Mouse (Mus musculus): ENCODE measurements at regions not wholly inside any gene's neighbourhood (a gene's known extent, or its start where the extent isn't known, plus 50 kb on each side); places are given as distances from the start of the nearest gene placed in this dataset.

- no peak for ATAC-seq (ENCODE audit: poor library complexity, severe bottlenecking)
Observed at GRCm38 (mm10) chr15:62646476-62647168, 1198.4 kb downstream of the Gsdmc2 start.

- ATAC-seq (ENCODE audit: poor library complexity, severe bottlenecking) = no peak
Observed at GRCm38 (mm10) chr15:62644744-62645143, 1200.2 kb downstream of the Gsdmc2 start.

GRCm38 (mm10) chr15:62644296-62644695 is 1200.7 kb downstream of the Gsdmc2 start:
- ATAC-seq (ENCODE audit: poor library complexity, severe bottlenecking) = no peak

- no peak for ATAC-seq (ENCODE audit: poor library complexity, severe bottlenecking)
Observed at GRCm38 (mm10) chr15:62641051-62641710, 1203.8 kb downstream of the Gsdmc2 start.

- no peak for ATAC-seq (ENCODE audit: poor library complexity, severe bottlenecking)
Observed at GRCm38 (mm10) chr15:62625406-62625805, 1219.6 kb downstream of the Gsdmc2 start.

GRCm38 (mm10) chr15:62616042-62616441 is 1228.9 kb downstream of the Gsdmc2 start:
- no peak for ATAC-seq (ENCODE audit: poor library complexity, severe bottlenecking)

- ATAC-seq (ENCODE audit: poor library complexity, severe bottlenecking) = no peak
Observed at GRCm38 (mm10) chr15:62596735-62597134, 1248.2 kb downstream of the Gsdmc2 start.

GRCm38 (mm10) chr15:62588580-62588979 is 1256.4 kb downstream of the Gsdmc2 start:
- no peak for ATAC-seq (ENCODE audit: poor library complexity, severe bottlenecking)

GRCm38 (mm10) chr15:62578788-62579187 is 1266.2 kb downstream of the Gsdmc2 start:
- no peak for ATAC-seq (ENCODE audit: poor library complexity, severe bottlenecking)

GRCm38 (mm10) chr15:62575791-62576190 is 1269.2 kb downstream of the Gsdmc2 start:
- no peak for ATAC-seq (ENCODE audit: poor library complexity, severe bottlenecking)

- ATAC-seq (ENCODE audit: poor library complexity, severe bottlenecking) = no peak
Observed at GRCm38 (mm10) chr15:62571803-62572202, 1273.2 kb downstream of the Gsdmc2 start.

GRCm38 (mm10) chr15:62568788-62569713 is 1275.9 kb downstream of the Gsdmc2 start:
- ATAC-seq (ENCODE audit: poor library complexity, severe bottlenecking) = no peak

GRCm38 (mm10) chr15:62567431-62567830 is 1277.5 kb downstream of the Gsdmc2 start:
- ATAC-seq (ENCODE audit: poor library complexity, severe bottlenecking) = no peak

GRCm38 (mm10) chr15:62566106-62566511 is 1278.9 kb downstream of the Gsdmc2 start:
- ATAC-seq (ENCODE audit: poor library complexity, severe bottlenecking) = no peak

GRCm38 (mm10) chr15:62533233-62533632 is 1311.7 kb downstream of the Gsdmc2 start:
- no peak for ATAC-seq (ENCODE audit: poor library complexity, severe bottlenecking)

GRCm38 (mm10) chr15:62528975-62529374 is 1316.0 kb downstream of the Gsdmc2 start:
- ATAC-seq (ENCODE audit: poor library complexity, severe bottlenecking) = no peak

- ATAC-seq (ENCODE audit: poor library complexity, severe bottlenecking) = no peak
Observed at GRCm38 (mm10) chr15:62524628-62525027, 1320.3 kb downstream of the Gsdmc2 start.

GRCm38 (mm10) chr15:62524135-62524534 is 1320.8 kb downstream of the Gsdmc2 start:
- no peak for ATAC-seq (ENCODE audit: poor library complexity, severe bottlenecking)

- no peak for ATAC-seq (ENCODE audit: poor library complexity, severe bottlenecking)
Observed at GRCm38 (mm10) chr15:62513462-62513861, 1331.5 kb downstream of the Gsdmc2 start.

- ATAC-seq (ENCODE audit: poor library complexity, severe bottlenecking) = no peak
Observed at GRCm38 (mm10) chr15:62511461-62511860, 1333.5 kb downstream of the Gsdmc2 start.

- ATAC-seq (ENCODE audit: poor library complexity, severe bottlenecking) = no peak
Observed at GRCm38 (mm10) chr15:62503866-62504265, 1341.1 kb downstream of the Gsdmc2 start.
